Mouse (Mus musculus) bone marrow macrophage, adult 2 months (primary cell): Measurements from ENCODE around the gene Gm20403.

Source experiments
- CTCF ChIP-seq: IDR thresholded peaks from 2 replicates; pipeline ENCODE4 v1.5.1; 2012; ENCODE audit warnings: low read depth, mild to moderate bottlenecking, low read length, moderate library complexity
- POLR2A ChIP-seq: IDR thresholded peaks from 2 replicates; pipeline ENCODE4 v1.6.1; 2012; ENCODE audit warnings: mild to moderate bottlenecking, low read depth, low read length, borderline replicate concordance

GRCm38 (mm10) chr12:54969033-54969432 is 17.3 kb downstream of the Gm20403 start:
- no peak for TF ChIP-seq CTCF
- TF ChIP-seq POLR2A = no peak
